Mouse (Mus musculus): ENCODE measurements around the gene Crtc3. TPM values are rescaled to one million over a fixed set of nuclear protein-coding genes. Genes with fewer than 3 reads are reported as not detected.

The Crtc3 gene
- polyA plus RNA-seq, 1 experiment, result 9.5 TPM

- Histone ChIP-seq H3K4me1 (ENCODE audit: control insufficient read depth, insufficient read depth, insufficient read length, low read length) (peaks cover 2% of the 10 kb centered on the region; the same call in 1 of the 2 replicates), H3K4me3 (ENCODE audit: insufficient read depth, low read depth, low read length) (no peak overlapping the region), H3K27ac (replicated peaks; ENCODE audit: low read depth, low read length) (no peak overlapping the region)
Observed at GRCm38 (mm10) chr7:80583981-80584380, 104.7 kb downstream of the Crtc3 start.

GRCm38 (mm10) chr7:80582821-80583451 is 105.7 kb downstream of the Crtc3 start:
- Histone ChIP-seq H3K27ac (replicated peaks; ENCODE audit: low read depth, low read length) (peak overlapping the region; percentile 53), H3K4me1 (ENCODE audit: control insufficient read depth, insufficient read depth, insufficient read length, low read length) (peaks cover 2% of the 10 kb centered on the region; the same call in 1 of the 2 replicates), H3K4me3 (ENCODE audit: insufficient read depth, low read depth, low read length) (peak overlapping the region; percentile 20)

GRCm38 (mm10) chr7:80580368-80580767 is 108.3 kb downstream of the Crtc3 start:
- Histone ChIP-seq H3K4me1 (ENCODE audit: control insufficient read depth, insufficient read depth, insufficient read length, low read length) (no peaks in the 10 kb centered on the region), H3K4me3 (ENCODE audit: insufficient read depth, low read depth, low read length) (no peak overlapping the region), H3K27ac (replicated peaks; ENCODE audit: low read depth, low read length) (no peak overlapping the region)

GRCm38 (mm10) chr7:80577417-80577980 is 111.2 kb downstream of the Crtc3 start:
- Histone ChIP-seq H3K4me3 (ENCODE audit: insufficient read depth, low read depth, low read length) (no peak overlapping the region), H3K4me1 (ENCODE audit: control insufficient read depth, insufficient read depth, insufficient read length, low read length) (no peaks in the 10 kb centered on the region), H3K27ac (replicated peaks; ENCODE audit: low read depth, low read length) (no peak overlapping the region)

GRCm38 (mm10) chr7:80576626-80577025 is 112.1 kb downstream of the Crtc3 start:
- Histone ChIP-seq H3K4me3 (ENCODE audit: insufficient read depth, low read depth, low read length) (no peak overlapping the region), H3K4me1 (ENCODE audit: control insufficient read depth, insufficient read depth, insufficient read length, low read length) (no peaks in the 10 kb centered on the region), H3K27ac (replicated peaks; ENCODE audit: low read depth, low read length) (no peak overlapping the region)

- H3K4me3 ChIP-seq (ENCODE audit: insufficient read depth, low read depth, low read length), result no peak overlapping the region
- H3K4me1 ChIP-seq (ENCODE audit: control insufficient read depth, insufficient read depth, insufficient read length, low read length), result no peaks in the 10 kb centered on the region
- H3K27ac ChIP-seq (replicated peaks; ENCODE audit: low read depth, low read length), result no peak overlapping the region
Observed at GRCm38 (mm10) chr7:80575750-80576149, 112.9 kb downstream of the Crtc3 start.

GRCm38 (mm10) chr7:80573076-80573475 is 115.6 kb downstream of the Crtc3 start:
- Histone ChIP-seq H3K4me1 (ENCODE audit: control insufficient read depth, insufficient read depth, insufficient read length, low read length) (no peaks in the 10 kb centered on the region), H3K27ac (replicated peaks; ENCODE audit: low read depth, low read length) (no peak overlapping the region), H3K4me3 (ENCODE audit: insufficient read depth, low read depth, low read length) (no peak overlapping the region)

GRCm38 (mm10) chr7:80567982-80568381 is 120.7 kb downstream of the Crtc3 start:
- no peak overlapping the region for H3K27ac ChIP-seq (replicated peaks; ENCODE audit: low read depth, low read length)
- no peaks in the 10 kb centered on the region for H3K4me1 ChIP-seq (ENCODE audit: control insufficient read depth, insufficient read depth, insufficient read length, low read length)
- no peak overlapping the region for H3K4me3 ChIP-seq (ENCODE audit: insufficient read depth, low read depth, low read length)

GRCm38 (mm10) chr7:80561931-80562330 is 126.7 kb downstream of the Crtc3 start:
- Histone ChIP-seq H3K4me3 (ENCODE audit: insufficient read depth, low read depth, low read length) (no peak overlapping the region), H3K27ac (replicated peaks; ENCODE audit: low read depth, low read length) (no peak overlapping the region), H3K4me1 (ENCODE audit: control insufficient read depth, insufficient read depth, insufficient read length, low read length) (no peaks in the 10 kb centered on the region)

- Histone ChIP-seq H3K4me3 (ENCODE audit: insufficient read depth, low read depth, low read length) (no peak overlapping the region), H3K4me1 (ENCODE audit: control insufficient read depth, insufficient read depth, insufficient read length, low read length) (no peaks in the 10 kb centered on the region), H3K27ac (replicated peaks; ENCODE audit: low read depth, low read length) (no peak overlapping the region)
Observed at GRCm38 (mm10) chr7:80561271-80561670, 127.4 kb downstream of the Crtc3 start.

- no peak overlapping the region for H3K4me3 ChIP-seq (ENCODE audit: insufficient read depth, low read depth, low read length)
Observed at GRCm38 (mm10) chr7:80558572-80558971, 130.1 kb downstream of the Crtc3 start.

GRCm38 (mm10) chr7:80558101-80558500 is 130.6 kb downstream of the Crtc3 start:
- H3K4me1 ChIP-seq (ENCODE audit: control insufficient read depth, insufficient read depth, insufficient read length, low read length), result no peaks in the 10 kb centered on the region

More at GRCm38 (mm10) chr7:80558572-80558971, 130.1 kb downstream of the Crtc3 start:
- Histone ChIP-seq H3K27ac (replicated peaks; ENCODE audit: low read depth, low read length) (no peak overlapping the region), H3K4me1 (ENCODE audit: control insufficient read depth, insufficient read depth, insufficient read length, low read length) (no peaks in the 10 kb centered on the region)

GRCm38 (mm10) chr7:80557161-80557560 is 131.5 kb downstream of the Crtc3 start:
- no peak overlapping the region for H3K4me3 ChIP-seq (ENCODE audit: insufficient read depth, low read depth, low read length)
- no peak overlapping the region for H3K27ac ChIP-seq (replicated peaks; ENCODE audit: low read depth, low read length)
- H3K4me1 ChIP-seq (ENCODE audit: control insufficient read depth, insufficient read depth, insufficient read length, low read length), result no peaks in the 10 kb centered on the region

More at GRCm38 (mm10) chr7:80558101-80558500, 130.6 kb downstream of the Crtc3 start:
- H3K27ac ChIP-seq (replicated peaks; ENCODE audit: low read depth, low read length), result no peak overlapping the region
- no peak overlapping the region for H3K4me3 ChIP-seq (ENCODE audit: insufficient read depth, low read depth, low read length)

- Histone ChIP-seq H3K27ac (replicated peaks; ENCODE audit: low read depth, low read length) (no peak overlapping the region), H3K4me3 (ENCODE audit: insufficient read depth, low read depth, low read length) (no peak overlapping the region), H3K4me1 (ENCODE audit: control insufficient read depth, insufficient read depth, insufficient read length, low read length) (no peaks in the 10 kb centered on the region)
Observed at GRCm38 (mm10) chr7:80556166-80556565, 132.5 kb downstream of the Crtc3 start.

GRCm38 (mm10) chr7:80555146-80555545 is 133.5 kb downstream of the Crtc3 start:
- Histone ChIP-seq H3K27ac (replicated peaks; ENCODE audit: low read depth, low read length) (no peak overlapping the region), H3K4me3 (ENCODE audit: insufficient read depth, low read depth, low read length) (no peak overlapping the region), H3K4me1 (ENCODE audit: control insufficient read depth, insufficient read depth, insufficient read length, low read length) (no peaks in the 10 kb centered on the region)

All from brown adipose tissue, adult 24 weeks (tissue).